In genomic region chr1:155056166-155056565, GRCm38 (mm10) we compare ENCODE assay signal across 13 mouse cellular contexts. TPM values are rescaled to one million over a fixed set of nuclear protein-coding genes. Genes with fewer than 3 reads are reported as not detected.
DNase-seq lines count a peak whose midpoint lies in the region; ATAC-seq and TF ChIP-seq lines count a peak whose summit lies in the region.
"Had no signal": no experiment of that assay in that cellular context is flagged by ENCODE, and none has a peak within 500 bp of the region (broad histone marks: within the 10 kb centered on the region; RNA-seq: fewer than 3 reads in every experiment).

No protein-coding gene starts in this region.

- WGBS in lung, embryonic 14.5 days, result 91% methylated on average over 1 of the region's 1 CpGs
- 84% methylated on average over 1 of the region's 1 CpGs for WGBS in small intestine, adult 2 months

- no peak for TF ChIP-seq RAD21 in CH12.LX (IDR thresholded peaks at IDR 0.05; ENCODE audit: low read depth, low read length)

- no peaks in the 10 kb centered on the region for H3K36me3 ChIP-seq in lung, embryonic 14.5 days (ENCODE audit: insufficient read depth)
- H3K36me3 ChIP-seq in CH12.LX (replicated peaks in 1 of 2; ENCODE audit: control insufficient read depth in 1 of 2, insufficient read depth in 1 of 2, low read length in 1 of 2), result no peaks in the 10 kb centered on the region
- no peaks in the 10 kb centered on the region for H3K36me3 ChIP-seq in small intestine, adult 2 months (ENCODE audit: control insufficient read depth, insufficient read depth, low read length)
- H3K36me3 ChIP-seq: embryonic facial prominence, embryonic 15.5 days had no signal

- dilution Hi-C loops in CH12.LX (cut with MboI; ENCODE audit: extremely low pct_ligation_motif_present, extremely low pct_unique_long_range_greater_than_20kb, low sequenced_read_pairs), result no loop called here

- peaks cover 47% of the 10 kb centered on the region for H3K4me1 ChIP-seq in lung, embryonic 14.5 days (ENCODE audit: insufficient read depth)
- peaks cover 64 to 91% of the 10 kb centered on the region in 2 experiments for H3K4me1 ChIP-seq in CH12.LX (ENCODE audit: control insufficient read depth in 1 of 2, insufficient read depth in 2 of 2)
- H3K4me1 ChIP-seq in small intestine, adult 2 months (ENCODE audit: control insufficient read depth, insufficient read depth, insufficient read length, low read length), result peaks cover 37% of the 10 kb centered on the region

- ATAC-seq in lung, embryonic 14.5 days (ENCODE audit: insufficient read depth), result no peak
- ATAC-seq: forebrain, postnatal 0 days; Patski had no signal

- no peak overlapping the region for H3K4me2 ChIP-seq in lung, embryonic 14.5 days
- peak overlapping the region; percentile 84 for H3K4me2 ChIP-seq in CH12.LX (ENCODE audit: insufficient read depth, low read depth, poor library complexity, severe bottlenecking)
- H3K4me2 ChIP-seq: embryonic facial prominence, embryonic 15.5 days had no signal

- H3K27ac ChIP-seq in lung, embryonic 14.5 days (ENCODE audit: low read depth), result no peak overlapping the region
- H3K27ac ChIP-seq in CH12.LX (ENCODE audit: insufficient read depth, low read depth), result peak overlapping the region; percentile 76
- H3K27ac ChIP-seq in small intestine, adult 2 months (ENCODE audit: insufficient read depth, low read depth, low read length), result peak overlapping the region; percentile 38
- H3K27ac ChIP-seq: left cerebral cortex, adult 2 months had no signal

- no peak for TF ChIP-seq CTCF in lung, embryonic 14.5 days (IDR thresholded peaks at IDR 0.05; ENCODE audit: low read depth)
- TF ChIP-seq CTCF in CH12.LX (conservative IDR thresholded peaks at IDR 0.05 in 1 of 2, IDR thresholded peaks at IDR 0.05 in 1 of 2; ENCODE audit: low read depth in 2 of 2, low read length in 2 of 2), result no peak
- no peak for TF ChIP-seq CTCF in small intestine, adult 2 months (IDR thresholded peaks at IDR 0.05; ENCODE audit: extremely low read depth, insufficient read length, insufficient replicate concordance, low read depth, low read length)

- DNase-seq in lung, embryonic 14.5 days, result peak; percentile 70
- DNase-seq in lung, postnatal 36 days, result no peak
- DNase-seq in CH12.LX (ENCODE audit: extremely low read depth) (peak; percentile 73), ZHBTc4 (ENCODE audit: low read depth, low spot score) (peak; percentile 84)
- no peak for DNase-seq in right cerebral cortex, postnatal 14 days
- no peak for DNase-seq in cerebellum, adult 11 months
- DNase-seq: adrenal gland, adult 2 months; cerebellum, postnatal 25 days; forebrain, postnatal 0 days had no signal

- TF ChIP-seq EP300 in CH12.LX (IDR thresholded peaks at IDR 0.05; ENCODE audit: low read length), result peak; percentile 89

- in situ Hi-C loops in CH12.LX (cut with MboI; ENCODE audit: low pct_ligation_motif_present, low pct_unique_long_range_greater_than_20kb, low sequenced_read_pairs), result no loop called here

- no peaks in the 10 kb centered on the region for H3K79me2 ChIP-seq in CH12.LX (replicated peaks; ENCODE audit: control insufficient read depth, extremely low read depth, insufficient read depth, poor library complexity, severe bottlenecking)

- no peaks in the 10 kb centered on the region for H3K9me3 ChIP-seq in lung, embryonic 14.5 days (ENCODE audit: low read depth, low read length)
- H3K9me3 ChIP-seq in CH12.LX (replicated peaks; ENCODE audit: low read length), result no peaks in the 10 kb centered on the region
- H3K9me3 ChIP-seq: embryonic facial prominence, embryonic 15.5 days had no signal

- H3K4me3 ChIP-seq in lung, embryonic 14.5 days (ENCODE audit: low read depth, low read length), result no peak overlapping the region
- peak overlapping the region in 1 of 3 experiments; percentile 2 for H3K4me3 ChIP-seq in CH12.LX (replicated peaks in 1 of 3; ENCODE audit: low read depth in 2 of 3, low read length in 2 of 3, poor library complexity in 1 of 3)
- H3K4me3 ChIP-seq in small intestine, adult 2 months (ENCODE audit: low read depth, low read length), result no peak overlapping the region
- H3K4me3 ChIP-seq: embryonic facial prominence, embryonic 15.5 days; left cerebral cortex, adult 2 months had no signal

- H3K9ac ChIP-seq in lung, embryonic 14.5 days, result no peak overlapping the region
- 0 out of 2 replicates have a peak overlapping the region, but pooled peaks have one; percentile 5 for H3K9ac ChIP-seq in CH12.LX (ENCODE audit: insufficient read depth, low read depth)
- H3K9ac ChIP-seq: embryonic facial prominence, embryonic 15.5 days; forebrain, postnatal 0 days had no signal

- TF ChIP-seq POLR2A in CH12.LX (IDR thresholded peaks at IDR 0.05; ENCODE audit: low read depth, low read length), result no peak
- no peak for TF ChIP-seq POLR2A in small intestine, adult 2 months (IDR thresholded peaks at IDR 0.05; ENCODE audit: low read depth, low read length)

- no peaks in the 10 kb centered on the region for H3K27me3 ChIP-seq in lung, embryonic 14.5 days (ENCODE audit: insufficient read depth, low read length)
- H3K27me3 ChIP-seq in CH12.LX (replicated peaks), result no peaks in the 10 kb centered on the region
- H3K27me3 ChIP-seq in small intestine, adult 2 months (ENCODE audit: control insufficient read depth, insufficient read depth, low read length), result no peaks in the 10 kb centered on the region
- H3K27me3 ChIP-seq: embryonic facial prominence, embryonic 15.5 days; Patski had no signal

TF ChIP-seq in CH12.LX, 34 proteins besides CTCF, POLR2A, EP300 and RAD21:
- TF ChIP-seq TCF12 (IDR thresholded peaks at IDR 0.05; ENCODE audit: low read depth, low read length) (peak; percentile 81; the same call in 1 of the 2 replicates), NRF1 (IDR thresholded peaks at IDR 0.05; ENCODE audit: low read depth, low read length) (0 out of 2 replicates have a peak, but pooled peaks have one; percentile 26), JUND (conservative IDR thresholded peaks at IDR 0.05; ENCODE audit: low read depth, low read length) (0 out of 2 replicates have a peak, but pooled peaks have one; percentile 53), PAX5 (IDR thresholded peaks at IDR 0.05; ENCODE audit: low read length) (no peak), MAX (IDR thresholded peaks at IDR 0.05; ENCODE audit: low read length) (peak; percentile 58; the same call in 1 of the 2 replicates), BHLHE40 (IDR thresholded peaks at IDR 0.05; ENCODE audit: low read depth, low read length) (peak; percentile 92), IRF4 (IDR thresholded peaks at IDR 0.05; ENCODE audit: low read depth, low read length) (peak; percentile 88), ZKSCAN1 (IDR thresholded peaks at IDR 0.05; ENCODE audit: borderline replicate concordance, low read depth, low read length) (no peak), JUN (IDR thresholded peaks at IDR 0.05; ENCODE audit: insufficient read depth, low read depth, low read length) (peak; percentile 43), MEF2A (IDR thresholded peaks at IDR 0.05; ENCODE audit: borderline replicate concordance, low read depth, low read length) (peak; percentile 97), KAT2A (IDR thresholded peaks at IDR 0.05; ENCODE audit: insufficient replicate concordance, low read length) (no peak), NELFE (IDR thresholded peaks at IDR 0.05; ENCODE audit: low read depth, low read length) (0 out of 2 replicates have a peak, but pooled peaks have one; percentile 34), HCFC1 (IDR thresholded peaks at IDR 0.05; ENCODE audit: low read depth, low read length) (peak; percentile 18; the same call in 1 of the 2 replicates), ETS1 (conservative IDR thresholded peaks at IDR 0.05; ENCODE audit: low read depth, low read length) (peak; percentile 93), ELF1 (IDR thresholded peaks at IDR 0.05; ENCODE audit: low read depth, low read length) (peak; percentile 33; the same call in 1 of the 2 replicates), MYC (IDR thresholded peaks at IDR 0.05; ENCODE audit: low read depth, low read length) (no peak), USF1 (IDR thresholded peaks at IDR 0.05; ENCODE audit: low read depth, low read length) (no peak), E2F4 (IDR thresholded peaks at IDR 0.05; ENCODE audit: insufficient replicate concordance, low read depth, low read length) (no peak), MXI1 (IDR thresholded peaks at IDR 0.05; ENCODE audit: low read depth, low read length) (peak; percentile 42; the same call in 1 of the 2 replicates), MAZ (IDR thresholded peaks at IDR 0.05; ENCODE audit: low read depth, low read length) (peak; percentile 73; the same call in 1 of the 2 replicates), SIN3A (IDR thresholded peaks at IDR 0.05; ENCODE audit: low read length) (peak; percentile 82), RCOR1 (conservative IDR thresholded peaks at IDR 0.05; ENCODE audit: low read depth, low read length) (peak; percentile 50; the same call in 1 of the 2 replicates), CHD2 (IDR thresholded peaks at IDR 0.05; ENCODE audit: low read length) (peak; percentile 84), CHD1 (IDR thresholded peaks at IDR 0.05; ENCODE audit: low read depth, low read length) (peak; percentile 99), SMC3 (IDR thresholded peaks at IDR 0.05; ENCODE audit: low read depth, low read length) (peak; percentile 3; the same call in 1 of the 2 replicates), TBP (conservative IDR thresholded peaks at IDR 0.05; ENCODE audit: low read depth, low read length) (no peak), UBTF (IDR thresholded peaks at IDR 0.05; ENCODE audit: low read depth, low read length) (no peak), USF2 (conservative IDR thresholded peaks at IDR 0.05; ENCODE audit: low read depth, low read length) (no peak)

RNA-seq across cellular contexts. Expression of gene Ier5, which starts 43.3 kb away (rescaled TPM):
- polyA plus RNA-seq in lung, embryonic 14.5 days (2014; fragmentation: Nextera tagmentation; extraction: Ambion mirVana), result 14.6 and 15.1 TPM in 2 replicates
- total RNA-seq in CH12.LX (2012; rRNA removed), result 53.0 and 59.3 TPM in 2 replicates
- 47.7 and 54.2 TPM in 2 replicates for total RNA-seq in CH12.LX (2014; rRNA removed)
- polyA plus RNA-seq in CH12.LX (2012; ENCODE audit: insufficient read length, low read depth), result 58.8 and 59.7 TPM in 2 replicates
- 25.4 and 63.9 TPM in 2 replicates for polyA plus RNA-seq in small intestine, adult 2 months (2012; rRNA removed)

Comparison
In these comparisons a context has a peak if more than half of its experiments do, and no peak if none do; other contexts are left out.
1. DNase-seq: peak in lung, embryonic 14.5 days (single experiment), CH12.LX (single experiment) and ZHBTc4 (single experiment); none in lung, postnatal 36 days (single experiment), right cerebral cortex, postnatal 14 days (single experiment) and cerebellum, adult 11 months (single experiment).